Mouse (Mus musculus) kidney, embryonic 16.5 days (tissue): ENCODE results near the gene Ptprd. TPM values are rescaled to one million over a fixed set of nuclear protein-coding genes. Genes with fewer than 3 reads are reported as not detected.

Experiments
- ATAC-seq: fragments of 200-750 bp; cut with Nextera tagmentation; 2 replicates; pipeline ENCODE4 v1.8.0; 2017; ENCODE audit warnings: moderate TSS enrichment; ENCODE audit not compliant: low FRiP score, low TSS enrichment
- H3K27ac ChIP-seq: fragments of 300-500 bp; sonication (generic); 2 replicates; pipeline ENCODE4 v1.5.1; 2014; ENCODE audit warnings: low read length
- H3K27me3 ChIP-seq: fragments of 300-500 bp; sonication (generic); 2 replicates; pipeline ENCODE4 v1.6.1; 2014; ENCODE audit warnings: low read length, control low read depth, mixed read lengths; ENCODE audit not compliant: insufficient read depth
- H3K36me3 ChIP-seq: fragments of 300-500 bp; sonication (generic); 2 replicates; pipeline ENCODE4 v1.6.1; 2014; ENCODE audit warnings: low read length, control low read depth, mixed read lengths; ENCODE audit not compliant: insufficient read depth
- H3K4me1 ChIP-seq: fragments of 300-500 bp; sonication (generic); 2 replicates; pipeline ENCODE4 v1.6.1; 2014; ENCODE audit warnings: low read length, control low read depth, mixed read lengths; ENCODE audit not compliant: insufficient read depth
- H3K4me2 ChIP-seq: fragments of 300-500 bp; sonication (generic); replicated peaks from 2 replicates; pipeline ENCODE4 v1.6.1; 2014; ENCODE audit warnings: low read depth, low read length
- H3K4me3 ChIP-seq: fragments of 300-500 bp; sonication (generic); 2 replicates; pipeline ENCODE4 v1.5.1; 2014; ENCODE audit warnings: mild to moderate bottlenecking, low read length
- H3K9ac ChIP-seq: fragments of 300-500 bp; sonication (generic); replicated peaks from 2 replicates; pipeline ENCODE4 v1.6.1; 2014; ENCODE audit warnings: low read length
- H3K9me3 ChIP-seq: fragments of 300-500 bp; sonication (generic); 2 replicates; pipeline ENCODE4 v1.6.1; 2016; ENCODE audit warnings: low read length, control low read depth
- whole genome bisulfite sequencing: fragments of 180-500 bp; shearing (Covaris S2); extraction: QIAGEN DNeasy Blood & Tissue Kit; methylation state at CpG from one replicate; pipeline ENCODE4 v1.1.7; 2014; 5-methylcytosine and 5-hydroxymethylcytosine counted together
- polyA plus RNA-seq: library from polyadenylated mRNA; unstranded; fragments of >200 nt; fragmentation: Nextera tagmentation; extraction: Ambion mirVana; gene quantifications from 2 replicates; pipeline ENCODE4 v1.2.1, GENCODE M21; 2015

The Ptprd gene
- polyA plus RNA-seq, 1 experiment from 2014 or later, result 20.9 TPM

GRCm38 (mm10) chr4:76237827-76238226 lies 1973.9 kb downstream of the Ptprd start:
- Histone ChIP-seq H3K4me3 (no peak overlapping the region), H3K9me3 (no peaks in the 10 kb centered on the region), H3K4me1 (no peaks in the 10 kb centered on the region), H3K27me3 (no peaks in the 10 kb centered on the region), H3K36me3 (no peaks in the 10 kb centered on the region), H3K4me2 (no peak overlapping the region), H3K27ac (no peak overlapping the region), H3K9ac (no peak overlapping the region)
- 90% methylated on average over 1 of the region's 1 CpGs for WGBS
- ATAC-seq, result no peak

GRCm38 (mm10) chr4:76223720-76224119 lies 1988.0 kb downstream of the Ptprd start:
- no peak overlapping the region for H3K9ac ChIP-seq
- no peaks in the 10 kb centered on the region for H3K36me3 ChIP-seq
- no peak overlapping the region for H3K4me3 ChIP-seq
- 89% methylated on average over 3 of the region's 3 CpGs for WGBS
- H3K27ac ChIP-seq, result no peak overlapping the region
- no peak overlapping the region for H3K4me2 ChIP-seq
- ATAC-seq, result no peak
- no peaks in the 10 kb centered on the region for H3K4me1 ChIP-seq
- no peaks in the 10 kb centered on the region for H3K27me3 ChIP-seq
- no peaks in the 10 kb centered on the region for H3K9me3 ChIP-seq

GRCm38 (mm10) chr4:76222520-76222919 lies 1989.2 kb downstream of the Ptprd start:
- Histone ChIP-seq H3K27ac (no peak overlapping the region), H3K4me3 (no peak overlapping the region)
- 60% methylated on average over 2 of the region's 2 CpGs for WGBS

DNA sequence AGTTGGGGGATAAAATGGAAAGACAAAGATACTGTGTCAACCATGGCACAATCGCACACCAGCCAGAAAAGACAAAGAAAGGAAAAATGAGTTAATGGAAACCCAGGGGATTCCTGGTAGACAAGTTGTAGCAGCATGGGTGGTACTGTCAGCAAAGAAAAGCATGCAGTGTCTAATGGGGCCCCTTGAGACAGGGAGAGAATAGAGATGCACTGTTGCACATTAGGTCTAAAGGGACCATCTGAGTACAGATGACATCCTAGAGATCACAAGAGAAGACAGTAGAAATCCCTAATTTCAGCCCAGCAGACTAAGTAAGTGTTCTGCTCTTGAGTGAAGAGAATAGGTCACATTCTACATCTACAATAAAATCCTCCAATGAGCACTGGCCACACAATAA lies 1993.7 kb downstream of the Ptprd start:
- Histone ChIP-seq H3K4me1 (no peaks in the 10 kb centered on the region), H3K9ac (no peak overlapping the region), H3K9me3 (no peaks in the 10 kb centered on the region), H3K27me3 (no peaks in the 10 kb centered on the region), H3K27ac (no peak overlapping the region), H3K36me3 (no peaks in the 10 kb centered on the region), H3K4me2 (no peak overlapping the region), H3K4me3 (no peak overlapping the region)
- ATAC-seq, result no peak
- WGBS, result 88% methylated on average over 1 of the region's 1 CpGs

More at GRCm38 (mm10) chr4:76222520-76222919, 1989.2 kb downstream of the Ptprd start:
- H3K27me3 ChIP-seq, result no peaks in the 10 kb centered on the region
- H3K36me3 ChIP-seq, result no peaks in the 10 kb centered on the region
- H3K9me3 ChIP-seq, result no peaks in the 10 kb centered on the region
- H3K9ac ChIP-seq, result no peak overlapping the region
- no peak for ATAC-seq
- H3K4me2 ChIP-seq, result no peak overlapping the region
- no peaks in the 10 kb centered on the region for H3K4me1 ChIP-seq

DNA sequence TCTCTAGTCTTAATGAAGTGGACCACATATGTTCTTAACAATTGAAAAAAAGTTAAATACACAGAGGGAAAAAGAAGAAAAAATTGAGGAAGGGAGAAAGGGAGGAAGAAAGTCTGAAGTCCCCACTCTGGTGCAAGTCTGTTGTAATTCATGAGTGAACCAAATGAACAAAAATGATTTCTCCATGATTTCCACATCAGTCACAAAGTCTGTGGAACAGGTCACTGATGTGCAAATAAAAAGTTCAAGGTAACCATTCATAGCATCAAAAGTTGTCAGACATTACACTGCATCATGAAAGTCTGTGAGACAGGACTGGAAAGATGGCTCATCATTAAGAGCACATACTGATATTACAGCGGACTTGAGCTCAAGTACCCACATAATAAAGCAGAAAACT lies 1996.6 kb downstream of the Ptprd start:
- Histone ChIP-seq H3K4me2 (no peak overlapping the region), H3K4me1 (no peaks in the 10 kb centered on the region), H3K27me3 (no peaks in the 10 kb centered on the region), H3K36me3 (no peaks in the 10 kb centered on the region), H3K9me3 (no peaks in the 10 kb centered on the region), H3K27ac (no peak overlapping the region), H3K9ac (no peak overlapping the region), H3K4me3 (no peak overlapping the region)
- no peak for ATAC-seq
- WGBS, result 92% methylated on average over 1 of the region's 1 CpGs

DNA sequence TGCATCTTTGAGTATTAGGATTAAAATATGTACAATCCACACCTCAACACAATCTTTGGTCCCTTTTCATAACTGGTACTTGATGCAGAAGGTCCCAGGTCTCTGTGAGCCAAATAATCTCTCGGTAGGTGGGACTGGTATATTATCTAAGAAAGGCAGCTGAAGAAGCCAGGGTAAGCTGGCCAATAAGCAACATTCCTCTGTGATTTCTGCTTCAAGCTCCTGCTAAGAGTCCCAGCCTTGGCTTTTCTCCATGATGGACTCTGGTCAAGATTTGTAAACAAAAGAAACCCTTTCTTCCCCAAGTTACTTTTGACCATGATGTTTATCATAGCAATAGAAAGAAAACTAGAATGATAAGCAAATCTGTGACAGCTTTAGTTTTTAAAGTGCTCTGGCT lies 2012.4 kb downstream of the Ptprd start:
- WGBS, result 56% methylated on average over 1 of the region's 1 CpGs
- Histone ChIP-seq H3K27ac (no peak overlapping the region), H3K9ac (no peak overlapping the region), H3K36me3 (no peaks in the 10 kb centered on the region), H3K4me1 (peaks cover 4% of the 10 kb centered on the region; the same call in 1 of the 2 replicates), H3K27me3 (no peaks in the 10 kb centered on the region), H3K4me2 (no peak overlapping the region), H3K4me3 (no peak overlapping the region), H3K9me3 (no peaks in the 10 kb centered on the region)
- no peak for ATAC-seq

DNA sequence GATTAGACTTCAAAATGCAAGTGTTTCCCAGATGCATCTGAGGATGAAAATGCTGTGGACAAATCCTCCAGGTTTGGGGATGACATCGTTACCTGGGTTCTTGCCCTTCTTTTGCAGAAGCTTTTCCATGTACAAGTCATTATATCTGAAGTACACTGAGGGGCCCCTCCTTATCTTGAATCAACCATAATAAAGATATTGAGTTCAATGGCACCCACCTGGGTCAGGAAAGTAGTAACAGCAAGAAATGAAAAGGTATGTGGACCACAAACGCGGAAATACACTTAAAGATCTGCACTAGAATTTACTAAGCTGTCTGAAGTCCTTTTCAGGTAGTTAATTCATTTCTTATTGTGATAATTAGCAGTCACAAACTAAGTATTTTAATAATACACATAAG lies 2017.0 kb downstream of the Ptprd start:
- H3K27me3 ChIP-seq, result no peaks in the 10 kb centered on the region
- WGBS, result 89% methylated on average over 3 of the region's 3 CpGs
- no peaks in the 10 kb centered on the region for H3K9me3 ChIP-seq
- peaks cover 4% of the 10 kb centered on the region; the same call in 1 of the 2 replicates for H3K4me1 ChIP-seq
- no peak overlapping the region for H3K27ac ChIP-seq
- no peak overlapping the region for H3K9ac ChIP-seq
- no peak overlapping the region for H3K4me3 ChIP-seq
- no peak overlapping the region for H3K4me2 ChIP-seq
- no peaks in the 10 kb centered on the region for H3K36me3 ChIP-seq
- ATAC-seq, result no peak

DNA sequence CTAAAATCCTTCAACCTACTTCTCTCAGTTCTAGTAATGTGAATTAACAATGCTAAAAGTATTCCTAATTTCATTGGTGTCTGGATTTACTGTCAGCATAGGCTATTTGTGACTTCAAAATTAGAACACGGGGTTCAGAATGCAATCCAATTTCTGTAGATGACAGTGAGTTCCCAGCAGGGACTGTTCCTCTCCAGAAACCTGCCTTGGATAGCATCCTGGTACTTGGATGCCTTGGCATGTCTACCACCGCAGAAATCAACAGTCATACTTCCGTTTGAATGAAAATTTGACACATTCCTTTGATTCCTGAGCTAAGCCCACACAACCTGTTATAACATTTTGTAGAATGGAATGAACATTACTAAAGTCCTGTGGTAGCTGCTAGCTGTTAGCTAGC lies 2018.3 kb downstream of the Ptprd start:
- 85% methylated on average over 3 of the region's 3 CpGs for WGBS
- Histone ChIP-seq H3K4me2 (no peak overlapping the region), H3K27me3 (no peaks in the 10 kb centered on the region), H3K9ac (no peak overlapping the region), H3K36me3 (no peaks in the 10 kb centered on the region), H3K4me1 (no peaks in the 10 kb centered on the region), H3K9me3 (no peaks in the 10 kb centered on the region), H3K4me3 (no peak overlapping the region), H3K27ac (no peak overlapping the region)
- ATAC-seq, result no peak

- H3K9me3 ChIP-seq, result no peaks in the 10 kb centered on the region
- no peak overlapping the region for H3K4me2 ChIP-seq
- 100% methylated on average over 1 of the region's 1 CpGs for WGBS
- H3K27ac ChIP-seq, result no peak overlapping the region
- H3K27me3 ChIP-seq, result no peaks in the 10 kb centered on the region
- H3K4me3 ChIP-seq, result no peak overlapping the region
- ATAC-seq, result no peak
- no peaks in the 10 kb centered on the region for H3K4me1 ChIP-seq
- no peaks in the 10 kb centered on the region for H3K36me3 ChIP-seq
- H3K9ac ChIP-seq, result no peak overlapping the region
Observed at GRCm38 (mm10) chr4:76192031-76192430, 2019.7 kb downstream of the Ptprd start.

DNA sequence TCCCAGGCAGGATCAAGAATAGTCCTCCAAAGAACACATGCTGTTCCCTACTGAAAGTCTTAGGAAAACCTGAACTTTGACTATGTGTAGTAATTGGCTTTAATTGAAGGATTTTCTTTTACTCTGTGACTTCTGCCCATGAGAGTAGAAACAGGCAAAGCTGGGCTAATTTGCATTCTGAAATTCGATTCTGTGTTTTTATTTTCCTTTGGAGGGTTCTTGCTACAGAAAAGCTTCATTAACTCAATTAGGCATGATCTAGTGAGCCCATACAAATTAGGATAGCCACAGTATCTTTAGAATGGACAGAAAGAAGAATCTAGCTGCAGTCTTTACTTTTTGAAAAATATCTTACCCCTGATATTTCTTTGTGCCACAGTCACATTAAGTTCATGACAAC lies 2021.0 kb downstream of the Ptprd start:
- no peaks in the 10 kb centered on the region for H3K9me3 ChIP-seq
- H3K4me2 ChIP-seq, result no peak overlapping the region
- no peak overlapping the region for H3K9ac ChIP-seq
- ATAC-seq, result no peak
- 55% methylated on average over 1 of the region's 1 CpGs for WGBS
- H3K27ac ChIP-seq, result no peak overlapping the region
- no peaks in the 10 kb centered on the region for H3K27me3 ChIP-seq
- H3K4me1 ChIP-seq, result no peaks in the 10 kb centered on the region
- H3K4me3 ChIP-seq, result no peak overlapping the region
- H3K36me3 ChIP-seq, result no peaks in the 10 kb centered on the region

- WGBS, result 89% methylated on average over 3 of the region's 3 CpGs
- no peaks in the 10 kb centered on the region for H3K9me3 ChIP-seq
- no peaks in the 10 kb centered on the region for H3K36me3 ChIP-seq
- H3K4me3 ChIP-seq, result no peak overlapping the region
- no peak overlapping the region for H3K4me2 ChIP-seq
- H3K4me1 ChIP-seq, result peaks cover 6% of the 10 kb centered on the region; the same call in 1 of the 2 replicates
- no peak overlapping the region for H3K9ac ChIP-seq
- no peak overlapping the region for H3K27ac ChIP-seq
- no peaks in the 10 kb centered on the region for H3K27me3 ChIP-seq
- no peak for ATAC-seq
Observed at GRCm38 (mm10) chr4:76183095-76183494, 2028.7 kb downstream of the Ptprd start.
